Mouse (Mus musculus): ENCODE data around the gene Tet2.

GRCm38 (mm10) chr3:133581541-133581940 lies 36.6 kb upstream of the Tet2 start:
- no peak for TF ChIP-seq POLR2A (IDR thresholded peaks at IDR 0.05; ENCODE audit: insufficient read depth, low read depth, low read length)
- TF ChIP-seq CTCF (IDR thresholded peaks at IDR 0.05; ENCODE audit: insufficient read depth, low read depth, low read length), result no peak
